Mouse (Mus musculus): ENCODE results near the gene 9330182L06Rik. TPM values are rescaled to one million over a fixed set of nuclear protein-coding genes. Genes with fewer than 3 reads are reported as not detected.
A peak's percentile ranks its signal among the peaks of the same experiment; 100 is the strongest.

Gene 9330182L06Rik
- 10 to 100 TPM; 25.0 to 27.6 TPM for total RNA-seq (2021)
- long read RNA-seq, experiment 1, full-length matches to known transcripts = 11 of 89 reads
- long read RNA-seq, experiment 1, partial matches to known transcripts = 3 of 89 reads
- long read RNA-seq, experiment 1, other reads (novel, unspliced or antisense) = 75 of 89 reads
- long read RNA-seq, experiment 2, full-length matches to known transcripts = 3 of 84 reads
- long read RNA-seq, experiment 2, partial matches to known transcripts = 1 of 84 reads
- long read RNA-seq, experiment 2, other reads (novel, unspliced or antisense) = 80 of 84 reads

DNA sequence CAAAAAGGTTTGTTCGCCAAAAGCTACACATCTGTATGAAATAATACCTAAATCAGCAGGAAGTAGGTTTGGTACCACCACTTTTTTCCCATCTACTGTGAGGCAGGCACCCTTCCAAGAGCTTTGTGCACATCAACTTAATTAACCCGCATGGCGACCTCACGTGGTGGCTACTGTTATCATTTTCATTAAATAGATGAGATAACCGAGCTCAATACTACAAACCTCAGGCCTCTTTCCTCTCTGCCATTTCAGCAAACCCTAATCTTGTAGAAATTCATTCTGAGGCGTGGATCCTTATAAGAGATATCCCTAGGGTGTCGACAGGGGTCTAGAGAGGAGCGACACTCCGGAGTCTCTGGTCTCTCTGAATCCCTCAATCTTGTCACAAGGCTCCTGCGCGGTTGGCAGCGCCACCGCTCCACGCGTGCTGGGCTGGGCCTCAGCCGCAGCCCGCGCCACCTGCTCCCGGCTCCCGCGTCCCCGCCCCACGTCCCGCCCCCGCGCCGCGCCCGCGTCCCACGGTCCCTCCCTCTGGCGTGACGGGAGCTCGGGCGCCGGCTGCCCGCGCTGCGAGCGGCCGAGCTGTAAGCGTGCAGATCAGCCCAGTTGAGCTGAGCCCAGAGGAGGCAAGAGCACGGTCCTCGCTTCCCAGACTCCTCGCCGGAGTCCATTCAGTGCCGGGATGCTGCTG, at the start of gene 9330182L06Rik:
Gene 9330182L06Rik (plus strand): TSS at position 533 of the 694 bp plus-strand sequence.
- DNase-seq (ENCODE audit: low spot score in 2 of 2) = peak; percentile 69 to 71

DNA sequence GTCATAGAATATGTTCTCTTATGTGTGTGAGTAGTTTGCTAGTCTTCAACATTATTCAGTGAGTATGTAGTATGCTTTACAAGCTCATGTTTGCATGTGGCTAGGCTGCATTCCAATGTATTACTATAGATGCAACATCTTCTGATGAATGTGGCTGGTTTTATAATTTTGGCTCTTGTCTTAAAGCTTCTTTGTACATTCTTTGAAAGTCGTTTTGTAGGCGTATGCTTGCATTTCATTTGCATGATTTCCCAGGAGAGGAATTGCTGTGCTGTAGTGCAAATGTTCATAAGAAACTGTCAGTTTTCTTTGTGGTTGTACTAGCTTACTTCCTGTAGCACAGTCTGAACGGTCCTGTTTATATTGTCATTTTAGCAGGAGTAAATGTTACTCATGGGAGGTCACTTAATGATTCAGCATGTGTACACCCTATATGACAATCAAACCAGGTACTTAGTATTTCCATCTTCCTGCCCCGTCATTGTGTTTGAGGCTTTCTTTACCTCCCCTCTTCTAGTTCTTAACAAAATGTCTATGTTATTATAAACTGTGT, 38.4 kb upstream of the 9330182L06Rik start:
- DNase-seq (ENCODE audit: low spot score in 2 of 2) = peak in 1 of 2 experiments; percentile 4

- no peak for DNase-seq (ENCODE audit: low spot score in 2 of 2)
These were observed 1.6 kb upstream of the 9330182L06Rik start for GRCm38 (mm10) chr5:9264361-9264760.

DNA sequence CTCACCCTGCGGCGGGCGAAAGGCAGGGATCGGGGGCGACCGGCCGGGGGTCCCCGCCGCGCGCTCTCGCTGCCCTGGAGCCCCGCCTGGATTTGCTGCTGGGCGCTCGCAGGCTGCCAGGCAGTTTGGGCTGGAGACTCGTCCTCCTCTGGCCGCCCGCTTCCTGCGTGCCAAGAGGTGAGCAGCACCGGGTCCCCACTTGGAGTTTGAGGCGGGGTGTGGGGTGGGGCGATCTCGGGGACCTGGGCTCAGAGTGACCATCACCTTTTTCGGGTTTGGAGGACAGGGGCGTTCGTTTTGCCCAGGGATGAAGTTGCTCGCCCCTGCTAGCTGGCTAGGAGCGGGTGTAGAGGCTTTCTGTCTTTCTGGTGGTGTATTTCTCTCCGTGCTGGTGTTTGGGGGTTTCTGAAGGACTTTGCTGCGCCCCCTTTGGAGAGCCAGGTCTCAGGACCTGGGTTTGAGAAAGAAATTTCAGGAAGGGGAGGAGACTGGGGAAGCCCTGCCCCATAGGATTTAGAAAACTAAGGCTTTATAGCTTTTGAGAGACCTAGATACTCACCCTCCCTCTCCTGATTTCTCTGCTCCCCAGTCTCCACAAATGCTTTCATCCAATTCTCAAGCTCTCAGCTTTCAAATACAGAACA, 484 bp downstream of the 9330182L06Rik start:
- DNase-seq (ENCODE audit: low spot score in 2 of 2) = peak in 1 of 2 experiments; percentile 8

DNA sequence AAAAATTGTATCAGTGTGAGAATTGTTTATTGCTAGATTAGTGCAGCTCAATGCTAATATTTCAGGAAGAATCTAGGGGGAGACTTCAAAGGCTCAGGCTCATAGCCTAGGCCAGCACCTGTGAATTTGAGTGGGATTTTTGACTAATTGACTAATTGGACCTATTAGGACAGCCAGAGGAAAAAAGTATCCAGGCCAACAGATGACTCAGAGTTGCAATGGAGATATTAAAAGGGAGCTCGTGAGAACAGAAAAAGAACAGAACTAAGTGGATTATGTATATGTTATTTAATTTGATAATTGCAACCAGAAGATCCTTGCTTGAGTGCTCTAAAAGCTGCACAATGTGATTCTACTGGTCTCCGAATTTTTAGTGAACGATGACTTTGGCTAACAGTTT, 3.7 kb downstream of the 9330182L06Rik start:
- no peak for DNase-seq (ENCODE audit: low spot score in 2 of 2)

DNA sequence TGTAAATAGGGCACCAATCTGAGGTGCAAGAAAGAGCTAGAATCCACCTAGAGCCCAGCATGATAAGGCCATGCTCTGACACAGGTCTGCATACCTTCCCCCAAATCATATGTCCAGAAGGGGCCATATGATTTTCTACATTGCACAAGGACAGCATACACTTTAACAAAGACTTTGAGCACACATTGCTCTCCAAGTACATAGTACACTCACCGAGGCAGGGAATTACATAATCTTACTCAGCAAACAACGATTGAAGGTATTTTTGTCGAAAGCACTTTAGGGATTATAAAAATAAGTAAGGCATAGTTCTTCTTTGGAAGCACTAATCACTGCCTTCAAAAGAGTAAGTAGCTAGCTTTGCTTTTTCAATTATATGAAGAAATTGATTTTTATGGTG, 7.1 kb downstream of the 9330182L06Rik start:
- DNase-seq (ENCODE audit: low spot score in 2 of 2) = no peak

GRCm38 (mm10) chr5:9295777-9296549, 30.0 kb downstream of the 9330182L06Rik start:
- peak in 1 of 2 experiments; percentile 69 for DNase-seq (ENCODE audit: low spot score in 2 of 2)

- no peak for DNase-seq (ENCODE audit: low spot score in 2 of 2)
These were observed 30.6 kb downstream of the 9330182L06Rik start for GRCm38 (mm10) chr5:9296550-9296928.

GRCm38 (mm10) chr5:9326863-9327262, 60.9 kb downstream of the 9330182L06Rik start:
- no peak for DNase-seq (ENCODE audit: low spot score in 2 of 2)

GRCm38 (mm10) chr5:9327528-9327927, 61.6 kb downstream of the 9330182L06Rik start:
- no peak for DNase-seq (ENCODE audit: low spot score in 2 of 2)

- DNase-seq (ENCODE audit: low spot score in 2 of 2) = no peak
These were observed 73.0 kb downstream of the 9330182L06Rik start for GRCm38 (mm10) chr5:9338756-9339510.

- peak in 1 of 2 experiments; percentile 28 for DNase-seq (ENCODE audit: low spot score in 2 of 2)
These were observed 73.7 kb downstream of the 9330182L06Rik start for GRCm38 (mm10) chr5:9339511-9340173.

- no peak for DNase-seq (ENCODE audit: low spot score in 2 of 2)
These were observed 78.7 kb downstream of the 9330182L06Rik start for GRCm38 (mm10) chr5:9344581-9344980.

- DNase-seq (ENCODE audit: low spot score in 2 of 2) = no peak
These were observed 79.2 kb downstream of the 9330182L06Rik start for GRCm38 (mm10) chr5:9345038-9345617.

- DNase-seq (ENCODE audit: low spot score in 2 of 2) = no peak
These were observed 79.7 kb downstream of the 9330182L06Rik start for GRCm38 (mm10) chr5:9345625-9346024.

- DNase-seq (ENCODE audit: low spot score in 2 of 2) = no peak
These were observed 80.6 kb downstream of the 9330182L06Rik start for GRCm38 (mm10) chr5:9346510-9346909.

DNA sequence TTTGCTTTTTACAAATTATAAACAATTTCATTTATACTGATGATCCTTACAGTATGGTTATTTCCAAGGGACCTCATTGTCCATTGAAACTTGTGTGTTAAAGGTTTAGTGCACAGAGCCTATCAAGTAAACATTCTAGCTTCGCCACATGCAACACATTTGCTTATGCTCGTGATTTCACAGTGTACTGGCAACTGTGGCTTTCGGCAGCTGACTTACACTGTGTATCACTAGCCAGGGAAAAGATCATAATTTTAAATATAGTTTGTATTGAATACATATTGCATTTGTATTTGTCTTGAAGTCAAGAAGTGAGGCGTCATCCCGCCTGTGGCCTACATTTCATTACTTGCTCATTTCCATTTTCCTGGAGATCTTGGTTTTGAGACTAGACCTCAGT, 86.2 kb downstream of the 9330182L06Rik start:
- DNase-seq (ENCODE audit: low spot score in 2 of 2) = no peak

DNA sequence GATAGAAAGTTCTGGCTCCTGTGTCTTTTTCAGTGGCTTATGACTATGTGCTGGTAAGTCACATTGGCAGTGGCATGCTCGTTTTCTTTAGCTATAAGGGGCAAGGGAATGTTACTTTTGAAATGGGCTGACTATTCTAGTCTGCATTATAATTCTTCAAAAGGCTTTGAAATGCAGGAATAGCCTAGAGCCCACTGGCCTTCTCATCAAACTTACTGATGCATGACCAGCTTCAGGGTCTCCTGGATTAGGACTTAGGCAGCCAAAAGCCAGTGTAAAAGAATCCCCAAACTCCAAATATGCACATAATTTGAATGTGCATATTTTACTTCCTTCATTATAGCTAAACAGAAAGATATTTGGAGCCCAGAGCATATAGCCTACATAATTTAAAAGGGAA, 86.7 kb downstream of the 9330182L06Rik start:
- DNase-seq (ENCODE audit: low spot score in 2 of 2) = no peak

DNA sequence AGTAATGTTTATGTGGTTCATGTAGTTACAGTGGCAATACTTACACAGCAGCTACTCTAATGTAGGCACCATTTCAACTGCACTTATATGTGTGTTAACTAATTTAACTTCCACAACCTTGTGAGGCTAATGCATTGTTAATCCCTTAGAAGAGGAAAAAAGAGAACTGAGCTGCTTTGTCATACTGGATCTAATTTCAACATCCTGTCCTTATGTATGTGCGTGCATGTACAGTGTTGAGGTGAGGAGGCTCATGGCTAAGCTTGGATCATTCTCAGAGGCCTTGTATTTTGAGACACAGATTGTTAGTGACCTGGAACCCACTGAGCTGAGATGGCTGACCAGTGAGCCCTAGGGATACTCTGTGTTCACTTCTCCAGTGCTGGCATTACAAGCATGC, 88.3 kb downstream of the 9330182L06Rik start:
- DNase-seq (ENCODE audit: low spot score in 2 of 2) = no peak

All from layer of hippocampus, postnatal 14 days (tissue).